Mouse (Mus musculus) thymus, adult 2 months (tissue): ENCODE measurements around the gene Calm1. TPM values are rescaled to one million over a fixed set of nuclear protein-coding genes. Genes with fewer than 3 reads are reported as not detected.
A peak's percentile ranks its signal among the peaks of the same experiment; 100 is the strongest.

ENCODE experiments used
- DNase-seq: peaks from one replicate; pipeline ENCODE4 v3.0.0; 2021
- H3K27ac ChIP-seq: fragments of 200-500 bp; 2 replicates; pipeline ENCODE4 v1.5.1; 2012; ENCODE audit warnings: low read length, control low read depth; ENCODE audit not compliant: control insufficient read depth, insufficient read depth
- H3K27me3 ChIP-seq: fragments of 200-500 bp; 2 replicates; pipeline ENCODE4 v1.6.1; 2012; ENCODE audit warnings: mild to moderate bottlenecking, low read length, moderate library complexity, mixed read lengths; ENCODE audit not compliant: control insufficient read depth, insufficient read depth
- H3K36me3 ChIP-seq: fragments of 200-500 bp; 2 replicates; pipeline ENCODE4 v1.6.1; 2012; ENCODE audit warnings: mild to moderate bottlenecking, low read length, moderate library complexity; ENCODE audit not compliant: control insufficient read depth, insufficient read depth
- H3K4me1 ChIP-seq: fragments of 200-500 bp; replicated peaks from 2 replicates; pipeline ENCODE4 v1.6.1; 2012; ENCODE audit warnings: low read length; ENCODE audit not compliant: control insufficient read depth, insufficient read depth
- H3K4me3 ChIP-seq: fragments of 200-500 bp; 2 replicates; pipeline ENCODE4 v1.5.1; 2012; ENCODE audit warnings: mild to moderate bottlenecking, low read length, control low read depth, moderate library complexity; ENCODE audit not compliant: control insufficient read depth, insufficient read depth
- CTCF ChIP-seq: fragments of 200-500 bp; IDR thresholded peaks from 2 replicates; pipeline ENCODE4 v1.5.1; 2012; ENCODE audit warnings: mild to moderate bottlenecking, control low read depth, low read length, moderate library complexity, borderline replicate concordance; ENCODE audit not compliant: control insufficient read depth, poor library complexity, insufficient read depth; ENCODE audit errors: extremely low read depth
- POLR2A ChIP-seq: fragments of 200-500 bp; IDR thresholded peaks from 2 replicates; pipeline ENCODE4 v1.6.1; 2012; ENCODE audit warnings: mild to moderate bottlenecking, low read length, control low read depth, moderate library complexity; ENCODE audit not compliant: control insufficient read depth, poor library complexity, insufficient read depth; ENCODE audit errors: extremely low read depth
- WGBS: fragments of 180-500 bp; shearing (Covaris S2); methylation state at CpG from one replicate; pipeline ENCODE4 v1.1.7; 2018; 5-methylcytosine and 5-hydroxymethylcytosine counted together
- polyA plus RNA-seq: library from polyadenylated mRNA; depleted of rRNA; stranded (reverse); fragments of >200 nt; gene quantifications from 2 replicates; pipeline ENCODE4 v1.2.3, GENCODE M21; 2012

The Calm1 gene
- polyA plus RNA-seq, 1 experiment, result 511 TPM

DNA sequence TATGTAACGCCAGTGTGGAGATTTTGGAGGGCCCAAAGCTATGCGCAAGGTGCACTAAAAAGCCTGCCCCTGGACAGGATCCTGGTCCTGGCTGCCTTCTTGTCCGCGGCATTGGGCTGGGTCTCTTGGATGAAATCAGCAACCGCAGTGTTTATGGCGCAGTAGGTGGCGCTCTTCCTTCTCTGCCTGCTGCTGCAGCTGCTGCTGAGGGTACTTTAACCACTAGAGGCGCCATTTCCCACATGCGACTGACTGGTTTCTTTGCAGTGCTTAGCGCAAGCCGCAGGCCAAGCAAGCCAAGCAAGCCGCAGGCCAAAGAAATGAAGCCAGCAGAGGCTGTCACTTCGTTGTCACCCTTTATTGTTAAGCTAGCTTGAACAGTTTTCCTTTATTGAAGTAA, 2.6 kb downstream of the Calm1 start:
- Histone ChIP-seq H3K27me3 (no peaks in the 10 kb centered on the region), H3K27ac (no peak overlapping the region), H3K4me1 (peaks cover 10% of the 10 kb centered on the region), H3K4me3 (peak overlapping the region; percentile 32; the same call in 1 of the 2 replicates), H3K36me3 (peaks cover 43% of the 10 kb centered on the region)
- peak; percentile 89 for DNase-seq
- 2% methylated on average over 13 of the region's 13 CpGs for WGBS
- TF ChIP-seq POLR2A, result no peak
- peak; percentile 98 for TF ChIP-seq CTCF

DNA sequence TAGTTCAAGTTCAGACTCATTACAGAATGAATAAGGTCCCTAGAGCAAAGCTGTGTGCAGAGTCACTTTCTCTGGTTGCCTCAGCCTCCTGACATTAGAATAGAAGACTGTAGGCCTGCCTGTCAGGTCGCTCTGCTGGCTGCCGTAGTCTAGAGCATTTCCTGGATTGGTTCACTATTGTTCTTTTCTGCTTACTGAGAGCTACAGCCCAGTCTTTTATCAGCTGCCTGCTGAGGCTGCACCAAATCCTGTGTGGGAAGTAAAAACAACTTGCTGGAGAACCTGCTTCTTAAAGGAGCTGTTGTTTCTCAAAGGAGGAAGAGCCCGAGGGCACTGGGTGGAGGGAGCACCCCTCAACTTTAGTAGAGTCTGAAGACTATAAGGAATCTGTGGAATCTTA, 4.5 kb downstream of the Calm1 start:
- no peak overlapping the region for H3K27ac ChIP-seq
- peaks cover 62% of the 10 kb centered on the region for H3K36me3 ChIP-seq
- DNase-seq, result no peak

DNA sequence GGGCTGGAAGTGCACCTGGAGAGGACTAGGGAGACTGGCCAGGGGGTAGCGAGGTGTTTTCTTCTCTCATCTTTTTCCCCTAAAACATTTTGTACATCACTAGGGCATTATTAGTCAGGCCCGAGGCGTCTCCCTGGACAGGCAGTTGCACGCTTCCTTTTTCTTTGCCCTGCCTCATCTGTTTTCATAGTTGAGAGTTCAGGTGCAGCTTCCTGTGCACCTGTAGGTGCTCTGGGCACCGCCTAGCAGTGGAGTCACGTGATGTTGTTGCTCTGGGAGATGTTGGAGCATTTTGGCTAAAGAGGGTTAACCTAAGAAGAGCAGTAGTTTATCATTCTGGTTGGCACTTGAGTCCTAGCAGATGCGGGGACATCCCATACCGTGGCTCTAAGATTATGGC, 5.9 kb downstream of the Calm1 start:
- H3K27me3 ChIP-seq, result no peaks in the 10 kb centered on the region
- DNase-seq, result no peak
- TF ChIP-seq CTCF (no peak), POLR2A (no peak)
- H3K4me1 ChIP-seq, result peaks cover 7% of the 10 kb centered on the region; the same call in 1 of the 2 replicates
- H3K36me3 ChIP-seq, result peaks cover 68% of the 10 kb centered on the region
- no peak overlapping the region for H3K27ac ChIP-seq
- H3K4me3 ChIP-seq, result no peak overlapping the region
- WGBS, result 84% methylated on average over 8 of the region's 8 CpGs

More for the DNA sequence above, 4.5 kb downstream of the Calm1 start:
- H3K4me1 ChIP-seq, result peaks cover 10% of the 10 kb centered on the region
- TF ChIP-seq POLR2A (no peak), CTCF (no peak)
- no peak overlapping the region for H3K4me3 ChIP-seq
- WGBS, result 75% methylated on average over 3 of the region's 3 CpGs
- no peaks in the 10 kb centered on the region for H3K27me3 ChIP-seq

DNA sequence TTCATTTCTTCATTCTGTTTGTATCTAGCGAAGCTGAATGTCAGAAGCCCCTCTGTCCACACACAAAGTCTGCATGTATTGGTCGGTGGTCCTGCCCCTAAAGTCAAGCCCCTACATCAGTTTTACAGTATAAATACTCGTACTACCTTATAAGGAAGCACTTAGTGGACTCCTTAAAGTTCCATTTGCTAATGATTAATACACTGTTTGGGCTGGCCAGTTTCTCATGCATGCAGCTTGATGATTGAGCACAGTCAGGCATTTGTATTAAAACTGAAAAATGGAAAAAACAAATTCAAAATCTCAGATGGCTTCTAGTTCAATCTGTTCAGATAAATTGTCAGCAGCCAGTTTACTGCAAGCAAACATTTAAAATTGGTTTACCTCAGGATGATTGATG, 7.3 kb downstream of the Calm1 start:
- Histone ChIP-seq H3K27me3 (no peaks in the 10 kb centered on the region), H3K4me3 (no peak overlapping the region), H3K27ac (no peak overlapping the region), H3K4me1 (peaks cover 4% of the 10 kb centered on the region; the same call in 1 of the 2 replicates), H3K36me3 (peaks cover 68% of the 10 kb centered on the region)
- TF ChIP-seq POLR2A, result no peak
- no peak for TF ChIP-seq CTCF
- 96% methylated on average over 3 of the region's 3 CpGs for WGBS
- DNase-seq, result no peak

DNA sequence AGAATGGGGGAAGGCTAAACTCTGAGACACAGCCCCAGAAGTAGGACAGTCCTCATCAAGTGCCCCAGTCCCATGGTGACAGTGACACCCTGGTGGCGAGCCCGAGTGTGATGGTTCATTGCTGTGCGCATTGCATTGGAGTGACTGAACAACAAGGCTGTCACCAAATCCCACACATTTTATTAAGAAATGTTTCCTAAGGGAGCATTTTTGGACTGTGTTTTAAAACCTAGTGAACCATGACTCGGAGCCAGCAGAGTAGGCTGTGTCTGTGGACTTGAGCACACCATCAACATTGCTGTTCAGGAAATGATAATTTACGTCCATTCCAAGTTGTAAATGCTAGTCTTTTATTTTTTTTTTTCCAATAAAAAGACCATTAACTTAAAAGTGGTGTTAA, 7.7 kb downstream of the Calm1 start:
- no peak overlapping the region for H3K27ac ChIP-seq
- no peak for DNase-seq
- no peak for TF ChIP-seq POLR2A
- TF ChIP-seq CTCF, result no peak
- no peak overlapping the region for H3K4me3 ChIP-seq
- no peaks in the 10 kb centered on the region for H3K27me3 ChIP-seq
- WGBS, result 97% methylated on average over 5 of the region's 5 CpGs
- H3K4me1 ChIP-seq, result peaks cover 5% of the 10 kb centered on the region; the same call in 1 of the 2 replicates
- peaks cover 68% of the 10 kb centered on the region for H3K36me3 ChIP-seq

DNA sequence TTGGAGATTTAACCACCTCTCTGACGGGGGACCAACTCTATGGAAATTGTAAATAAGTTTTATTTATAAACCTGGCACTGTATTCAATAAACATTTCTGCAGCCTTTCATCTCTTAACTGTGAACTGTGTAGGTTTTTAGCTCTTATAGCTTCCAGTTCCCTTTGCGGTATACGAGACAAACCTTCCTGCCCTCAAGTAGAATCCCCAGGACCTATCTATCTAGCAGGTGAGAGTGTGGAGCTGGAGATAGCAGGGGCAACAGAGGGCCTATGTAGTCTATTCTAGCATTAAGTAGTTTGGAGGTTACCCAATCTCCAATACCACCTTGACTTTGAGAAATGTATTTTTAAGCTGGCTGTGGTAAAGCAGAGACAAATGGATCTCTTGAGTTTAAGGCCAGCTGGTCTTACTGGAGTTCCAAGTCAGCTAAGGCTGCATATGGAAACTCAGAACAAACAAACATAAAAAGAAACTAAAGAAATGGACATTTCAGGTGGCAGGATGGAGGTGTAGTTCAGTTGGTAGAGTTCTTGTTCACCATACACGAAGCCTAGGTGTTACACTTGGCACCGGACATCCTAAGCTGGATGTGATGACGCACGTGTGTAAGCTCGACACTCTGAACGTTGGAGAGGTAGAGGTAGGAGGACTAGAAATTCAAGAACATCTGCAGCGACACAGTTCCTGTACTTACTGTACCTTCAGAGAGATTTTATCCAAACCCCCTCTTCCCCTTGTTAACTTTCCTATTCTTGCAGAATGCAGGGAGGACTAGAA, 10.7 kb downstream of the Calm1 start:
- no peak overlapping the region for H3K27ac ChIP-seq
- H3K36me3 ChIP-seq, result peaks cover 44% of the 10 kb centered on the region

More for the DNA sequence above, 10.7 kb downstream of the Calm1 start:
- WGBS, result 90% methylated on average over 10 of the region's 10 CpGs
- H3K4me1 ChIP-seq, result peaks cover 6% of the 10 kb centered on the region; the same call in 1 of the 2 replicates
- no peak for DNase-seq
- no peaks in the 10 kb centered on the region for H3K27me3 ChIP-seq
- no peak for TF ChIP-seq POLR2A
- no peak for TF ChIP-seq CTCF
- no peak overlapping the region for H3K4me3 ChIP-seq
